Mouse (Mus musculus) embryonic facial prominence, embryonic 13.5 days (tissue): Measurements from ENCODE around the gene Wdr49. TPM values are rescaled to one million over a fixed set of nuclear protein-coding genes. Genes with fewer than 3 reads are reported as not detected.

ENCODE experiments used
- ATAC-seq: fragments of 200-750 bp; cut with Nextera tagmentation; 2 replicates; pipeline ENCODE4 v1.8.0; 2017; ENCODE audit warnings: low read depth; ENCODE audit not compliant: insufficient number of reproducible peaks, insufficient read depth, low FRiP score, low TSS enrichment
- H3K27ac ChIP-seq: fragments of 300-500 bp; sonication (generic); 2 replicates; pipeline ENCODE4 v1.5.1; 2015; ENCODE audit warnings: moderate library complexity, mild to moderate bottlenecking, inconsistent platforms
- H3K27me3 ChIP-seq: fragments of 300-500 bp; sonication (generic); 2 replicates; pipeline ENCODE4 v1.6.1; 2015; ENCODE audit warnings: mild to moderate bottlenecking, inconsistent platforms
- H3K36me3 ChIP-seq: fragments of 300-500 bp; sonication (generic); 2 replicates; pipeline ENCODE4 v1.6.1; 2015; ENCODE audit warnings: mild to moderate bottlenecking, inconsistent platforms
- H3K4me1 ChIP-seq: fragments of 300-500 bp; sonication (generic); 2 replicates; pipeline ENCODE4 v1.6.1; 2015; ENCODE audit warnings: inconsistent platforms
- H3K4me2 ChIP-seq: fragments of 300-500 bp; sonication (generic); 2 replicates; pipeline ENCODE4 v1.6.1; 2015; ENCODE audit warnings: moderate library complexity, mild to moderate bottlenecking, inconsistent platforms
- H3K4me3 ChIP-seq: fragments of 300-500 bp; sonication (generic); 2 replicates; pipeline ENCODE4 v1.5.1; 2015; ENCODE audit warnings: mild to moderate bottlenecking, inconsistent platforms
- H3K9ac ChIP-seq: fragments of 300-500 bp; sonication (generic); 2 replicates; pipeline ENCODE4 v1.6.1; 2015; ENCODE audit warnings: mild to moderate bottlenecking, inconsistent platforms
- H3K9me3 ChIP-seq: fragments of 300-500 bp; sonication (generic); 2 replicates; pipeline ENCODE4 v1.6.1; 2016; ENCODE audit warnings: inconsistent platforms
- WGBS: fragments of 180-500 bp; shearing (Covaris S2); methylation state at CpG from one replicate; pipeline ENCODE4 v1.1.7; 2015; ENCODE audit warnings: mixed read lengths; 5-methylcytosine and 5-hydroxymethylcytosine counted together
- polyA plus RNA-seq: library from polyadenylated mRNA; unstranded; fragments of >200 nt; fragmentation: Nextera tagmentation; extraction: Ambion mirVana; gene quantifications from 2 replicates; pipeline ENCODE4 v1.2.1, GENCODE M21; 2015

Wdr49 gene
- polyA plus RNA-seq, 1 experiment from 2014 or later = not detected

DNA sequence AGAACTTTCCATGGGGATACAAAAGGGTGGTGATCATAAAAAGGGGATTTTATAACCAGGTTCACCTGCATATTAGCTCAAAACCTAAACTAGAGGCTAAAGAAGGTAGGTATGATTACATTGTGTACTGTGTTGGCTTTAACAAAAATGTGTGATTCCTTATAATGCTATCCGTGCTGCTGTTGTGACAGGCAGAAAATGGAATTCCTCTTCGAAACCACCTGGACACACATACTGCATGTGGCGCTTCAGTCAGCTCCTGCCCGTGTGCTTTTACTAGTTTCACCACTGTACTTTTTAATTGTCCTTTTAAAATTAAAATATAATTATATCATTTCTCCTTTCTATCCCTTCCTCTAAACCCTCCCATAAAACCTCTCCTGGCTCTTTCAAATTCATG is 86.0 kb downstream of the Wdr49 start:
- Histone ChIP-seq H3K27ac (no peak overlapping the region), H3K4me3 (no peak overlapping the region), H3K9me3 (no peaks in the 10 kb centered on the region), H3K9ac (no peak overlapping the region), H3K36me3 (no peaks in the 10 kb centered on the region), H3K4me2 (no peak overlapping the region), H3K4me1 (no peaks in the 10 kb centered on the region), H3K27me3 (no peaks in the 10 kb centered on the region)
- WGBS = 93% methylated on average over 4 of the region's 4 CpGs
- no peak for ATAC-seq

- no peaks in the 10 kb centered on the region for H3K9me3 ChIP-seq
- H3K4me1 ChIP-seq = no peaks in the 10 kb centered on the region
- H3K36me3 ChIP-seq = no peaks in the 10 kb centered on the region
- no peaks in the 10 kb centered on the region for H3K27me3 ChIP-seq
- H3K27ac ChIP-seq = no peak overlapping the region
- H3K4me2 ChIP-seq = no peak overlapping the region
- WGBS = 70% methylated on average over 7 of the region's 7 CpGs
- no peak overlapping the region for H3K4me3 ChIP-seq
- ATAC-seq = no peak
- H3K9ac ChIP-seq = no peak overlapping the region
Observed at GRCm38 (mm10) chr3:75395121-75395895, 86.6 kb downstream of the Wdr49 start.

GRCm38 (mm10) chr3:75394487-75394886 is 87.5 kb downstream of the Wdr49 start:
- Histone ChIP-seq H3K9ac (no peak overlapping the region), H3K4me3 (no peak overlapping the region), H3K36me3 (no peaks in the 10 kb centered on the region), H3K27ac (no peak overlapping the region), H3K4me1 (no peaks in the 10 kb centered on the region), H3K9me3 (no peaks in the 10 kb centered on the region), H3K27me3 (no peaks in the 10 kb centered on the region), H3K4me2 (no peak overlapping the region)
- ATAC-seq = no peak
- WGBS = 75% methylated on average over 3 of the region's 3 CpGs

- 65% methylated on average over 2 of the region's 2 CpGs for WGBS
- H3K27me3 ChIP-seq = no peaks in the 10 kb centered on the region
- H3K4me2 ChIP-seq = no peak overlapping the region
- no peak overlapping the region for H3K4me3 ChIP-seq
- no peaks in the 10 kb centered on the region for H3K36me3 ChIP-seq
- no peak for ATAC-seq
- H3K9me3 ChIP-seq = no peaks in the 10 kb centered on the region
- H3K9ac ChIP-seq = no peak overlapping the region
- H3K4me1 ChIP-seq = no peaks in the 10 kb centered on the region
- no peak overlapping the region for H3K27ac ChIP-seq
Observed at GRCm38 (mm10) chr3:75381776-75382175, 100.2 kb downstream of the Wdr49 start.

DNA sequence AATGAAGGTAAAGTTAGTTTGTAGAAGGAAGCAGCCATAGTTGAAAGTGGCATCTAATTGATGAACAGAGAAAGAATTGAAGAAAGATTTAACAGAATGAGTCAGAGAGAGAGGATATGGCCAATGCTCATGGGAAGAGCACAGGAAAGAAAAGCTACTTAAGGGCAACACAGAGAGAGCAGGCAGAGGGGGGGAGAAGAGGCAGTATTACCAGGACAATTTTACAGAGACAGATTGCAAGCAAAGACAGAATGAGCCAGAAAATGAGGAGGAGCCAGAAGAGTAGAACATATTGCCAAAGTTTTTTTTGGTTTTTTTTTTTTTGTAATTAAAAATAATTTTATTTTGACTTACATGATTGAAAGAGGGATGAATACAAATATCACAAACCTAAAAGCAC is 128.0 kb downstream of the Wdr49 start:
- H3K27ac ChIP-seq = no peak overlapping the region
- ATAC-seq = no peak

GRCm38 (mm10) chr3:75337196-75337595 is 144.8 kb downstream of the Wdr49 start:
- Histone ChIP-seq H3K4me1 (no peaks in the 10 kb centered on the region), H3K27ac (no peak overlapping the region), H3K9me3 (no peaks in the 10 kb centered on the region), H3K27me3 (no peaks in the 10 kb centered on the region), H3K9ac (no peak overlapping the region), H3K36me3 (no peaks in the 10 kb centered on the region), H3K4me2 (no peak overlapping the region), H3K4me3 (no peak overlapping the region)
- no peak for ATAC-seq

More for the DNA sequence above, 128.0 kb downstream of the Wdr49 start:
- no peak overlapping the region for H3K4me2 ChIP-seq
- H3K4me3 ChIP-seq = no peak overlapping the region
- no peaks in the 10 kb centered on the region for H3K9me3 ChIP-seq
- no peaks in the 10 kb centered on the region for H3K36me3 ChIP-seq
- no peaks in the 10 kb centered on the region for H3K4me1 ChIP-seq
- H3K9ac ChIP-seq = no peak overlapping the region
- H3K27me3 ChIP-seq = no peaks in the 10 kb centered on the region

DNA sequence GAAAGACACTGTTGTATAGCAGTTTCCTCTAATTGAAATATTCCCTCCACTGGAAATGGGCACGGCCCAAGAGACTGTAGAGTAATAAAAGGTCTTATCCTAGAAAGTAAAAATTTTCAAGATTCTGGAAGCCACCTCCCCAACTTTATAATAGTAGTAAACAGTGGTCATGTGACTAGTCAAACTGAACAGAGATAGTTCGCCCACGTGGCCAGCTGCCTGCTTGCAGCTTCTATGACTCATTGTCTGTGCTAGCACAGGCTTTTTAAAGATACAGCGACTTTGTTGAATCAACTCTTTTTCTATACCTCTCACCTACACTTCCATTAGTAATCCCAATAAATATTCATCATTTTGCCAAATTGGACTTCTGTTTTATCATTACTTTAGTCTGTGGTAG is 161.0 kb downstream of the Wdr49 start:
- H3K9me3 ChIP-seq = no peaks in the 10 kb centered on the region
- no peak for ATAC-seq
- no peaks in the 10 kb centered on the region for H3K27me3 ChIP-seq
- no peak overlapping the region for H3K4me3 ChIP-seq
- H3K4me1 ChIP-seq = no peaks in the 10 kb centered on the region
- H3K27ac ChIP-seq = no peak overlapping the region
- no peak overlapping the region for H3K9ac ChIP-seq
- 87% methylated on average over 4 of the region's 4 CpGs for WGBS
- H3K4me2 ChIP-seq = no peak overlapping the region
- no peaks in the 10 kb centered on the region for H3K36me3 ChIP-seq

GRCm38 (mm10) chr3:75308861-75309260 is 173.1 kb downstream of the Wdr49 start:
- Histone ChIP-seq H3K36me3 (no peaks in the 10 kb centered on the region), H3K4me1 (no peaks in the 10 kb centered on the region), H3K9ac (no peak overlapping the region), H3K27ac (no peak overlapping the region), H3K9me3 (no peaks in the 10 kb centered on the region), H3K4me3 (no peak overlapping the region), H3K27me3 (no peaks in the 10 kb centered on the region), H3K4me2 (no peak overlapping the region)
- 94% methylated on average over 4 of the region's 4 CpGs for WGBS
- no peak for ATAC-seq

DNA sequence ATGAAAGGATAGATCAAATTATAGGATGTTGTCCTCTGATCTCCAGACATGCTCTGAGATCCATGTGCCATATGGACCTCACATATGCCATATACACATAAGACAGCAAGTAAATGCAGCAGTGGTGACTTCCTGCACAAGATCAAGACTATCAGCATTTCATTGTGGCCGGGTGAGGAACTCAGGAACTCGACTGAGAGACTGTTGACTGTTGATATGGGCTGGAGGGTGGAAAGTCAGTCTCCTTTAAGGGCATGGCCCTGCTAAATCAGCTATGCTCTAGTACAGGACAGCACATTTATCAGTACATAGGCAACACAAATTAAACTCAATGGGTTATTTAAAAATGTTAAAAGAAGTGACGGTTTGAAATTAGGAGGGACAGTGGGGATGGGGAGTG is 173.7 kb downstream of the Wdr49 start:
- no peak overlapping the region for H3K4me2 ChIP-seq
- no peaks in the 10 kb centered on the region for H3K27me3 ChIP-seq
- H3K36me3 ChIP-seq = no peaks in the 10 kb centered on the region
- no peak overlapping the region for H3K9ac ChIP-seq
- ATAC-seq = no peak
- 73% methylated on average over 3 of the region's 3 CpGs for WGBS
- H3K4me3 ChIP-seq = no peak overlapping the region
- no peaks in the 10 kb centered on the region for H3K9me3 ChIP-seq
- H3K27ac ChIP-seq = no peak overlapping the region
- no peaks in the 10 kb centered on the region for H3K4me1 ChIP-seq

- Histone ChIP-seq H3K27me3 (no peaks in the 10 kb centered on the region), H3K27ac (no peak overlapping the region), H3K9me3 (no peaks in the 10 kb centered on the region), H3K4me1 (no peaks in the 10 kb centered on the region), H3K4me2 (no peak overlapping the region), H3K4me3 (no peak overlapping the region), H3K36me3 (no peaks in the 10 kb centered on the region), H3K9ac (no peak overlapping the region)
- 90% methylated on average over 3 of the region's 3 CpGs for WGBS
- ATAC-seq = no peak
Observed at GRCm38 (mm10) chr3:75305584-75305983, 176.4 kb downstream of the Wdr49 start.

DNA sequence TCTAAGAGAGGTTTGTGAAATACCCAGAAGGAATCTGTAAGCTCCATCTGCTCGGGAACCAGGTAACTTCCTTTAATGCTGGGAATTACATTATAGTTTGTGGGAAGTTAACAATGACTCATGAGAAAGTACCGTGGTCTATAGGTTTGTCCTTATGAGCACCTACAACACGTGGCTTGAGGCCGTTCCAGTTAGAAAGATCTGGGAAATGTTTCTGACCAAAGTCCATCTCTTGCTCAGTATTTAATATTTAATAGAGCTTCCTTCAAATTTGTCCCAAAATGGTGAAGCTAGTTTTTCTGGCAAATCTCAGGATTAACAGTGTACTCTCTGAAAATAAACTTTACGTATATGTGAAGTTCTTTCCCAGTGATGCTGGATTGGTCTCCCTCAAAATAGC is 177.3 kb downstream of the Wdr49 start:
- 93% methylated on average over 5 of the region's 5 CpGs for WGBS
- Histone ChIP-seq H3K27ac (no peak overlapping the region), H3K27me3 (no peaks in the 10 kb centered on the region), H3K36me3 (no peaks in the 10 kb centered on the region), H3K4me3 (no peak overlapping the region), H3K4me2 (no peak overlapping the region), H3K9me3 (no peaks in the 10 kb centered on the region), H3K9ac (no peak overlapping the region), H3K4me1 (no peaks in the 10 kb centered on the region)
- no peak for ATAC-seq

DNA sequence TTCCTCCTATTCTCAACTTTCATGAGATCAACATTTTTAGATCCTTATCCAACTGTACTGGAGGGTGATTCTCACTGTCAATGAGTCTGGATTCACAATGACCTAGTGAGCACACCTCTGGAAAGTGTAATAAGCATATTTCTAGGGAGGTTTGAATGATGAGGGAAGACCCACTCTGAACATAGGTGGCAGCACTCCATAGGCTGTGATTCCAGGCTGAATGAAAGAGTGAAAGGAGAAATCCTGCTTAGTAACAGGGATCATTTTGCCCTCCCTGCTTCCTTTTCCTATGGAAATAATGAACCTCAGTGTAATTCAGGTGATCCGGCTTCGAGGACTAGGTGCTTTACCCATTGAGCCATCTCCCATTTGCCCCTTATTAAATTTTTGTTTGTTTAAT is 180.9 kb downstream of the Wdr49 start:
- Histone ChIP-seq H3K27ac (no peak overlapping the region), H3K27me3 (no peaks in the 10 kb centered on the region), H3K9me3 (no peaks in the 10 kb centered on the region), H3K4me3 (no peak overlapping the region), H3K4me2 (no peak overlapping the region), H3K9ac (no peak overlapping the region), H3K4me1 (no peaks in the 10 kb centered on the region), H3K36me3 (no peaks in the 10 kb centered on the region)
- 89% methylated on average over 2 of the region's 2 CpGs for WGBS
- no peak for ATAC-seq
